Mouse (Mus musculus) liver, postnatal 0 days (tissue): Measurements from ENCODE around the gene Prkcb. TPM values are rescaled to one million over a fixed set of nuclear protein-coding genes. Genes with fewer than 3 reads are reported as not detected.

Source experiments
- ATAC-seq: fragments of 200-750 bp; cut with Nextera tagmentation; 2 replicates; pipeline ENCODE4 v1.8.0; 2017; ENCODE audit warnings: mild to moderate bottlenecking, moderate library complexity
- DNase-seq: peaks from one replicate; pipeline ENCODE4 v3.0.0-alpha.2; 2016
- H3K27ac ChIP-seq: fragments of 300-500 bp; sonication (generic); 2 replicates; pipeline ENCODE4 v1.5.1; 2014; ENCODE audit warnings: antibody characterized with exemption, moderate library complexity, mild to moderate bottlenecking, low read depth
- H3K27me3 ChIP-seq: fragments of 300-500 bp; sonication (generic); 2 replicates; pipeline ENCODE4 v1.6.1; 2014; ENCODE audit warnings: low read length, control low read depth, mixed read lengths; ENCODE audit not compliant: insufficient read depth
- H3K36me3 ChIP-seq: fragments of 300-500 bp; sonication (generic); replicated peaks from 2 replicates; pipeline ENCODE4 v1.6.1; 2014; ENCODE audit warnings: mild to moderate bottlenecking, control low read depth, low read length, moderate library complexity, mixed read lengths; ENCODE audit not compliant: insufficient read depth
- H3K4me1 ChIP-seq: fragments of 300-500 bp; sonication (generic); 2 replicates; pipeline ENCODE4 v1.6.1; 2014; ENCODE audit warnings: antibody characterized with exemption, mild to moderate bottlenecking, control low read depth; ENCODE audit not compliant: insufficient read depth
- H3K4me2 ChIP-seq: fragments of 300-500 bp; sonication (generic); 2 replicates; pipeline ENCODE4 v1.6.1; 2014; ENCODE audit warnings: low read depth, mild to moderate bottlenecking, low read length, moderate library complexity, mixed read lengths
- H3K4me3 ChIP-seq: fragments of 300-500 bp; sonication (generic); 2 replicates; pipeline ENCODE4 v1.5.1; 2014; ENCODE audit warnings: low read depth, low read length
- H3K9ac ChIP-seq: fragments of 300-500 bp; sonication (generic); replicated peaks from 2 replicates; pipeline ENCODE4 v1.6.1; 2014; ENCODE audit warnings: mild to moderate bottlenecking, moderate library complexity
- H3K9me3 ChIP-seq: fragments of 300-500 bp; sonication (generic); 2 replicates; pipeline ENCODE4 v1.6.1; 2016; ENCODE audit warnings: mild to moderate bottlenecking, control low read depth, low read length, mixed read lengths
- CTCF ChIP-seq: sonication (generic); IDR thresholded peaks from 2 replicates; pipeline ENCODE4 v1.5.1; 2016; ENCODE audit warnings: antibody characterized with exemption, low read depth
- EP300 ChIP-seq: IDR thresholded peaks from 2 replicates; pipeline ENCODE4 v1.6.1; 2016; ENCODE audit warnings: antibody characterized with exemption, low read depth, mild to moderate bottlenecking
- WGBS: fragments of 180-500 bp; shearing (Covaris S2); extraction: QIAGEN DNeasy Blood & Tissue Kit; methylation state at CpG from one replicate; pipeline ENCODE4 v1.1.7; 2014; ENCODE audit not compliant: insufficient replicate concordance; 5-methylcytosine and 5-hydroxymethylcytosine counted together
- polyA plus RNA-seq: library from polyadenylated mRNA; unstranded; fragments of >200 nt; fragmentation: Nextera tagmentation; extraction: Ambion mirVana; gene quantifications from 2 replicates; pipeline ENCODE4 v1.2.1, GENCODE M21; 2015

The Prkcb gene
- polyA plus RNA-seq, 1 experiment from 2014 or later, result 8.1 TPM

- no peak overlapping the region for H3K9ac ChIP-seq
- H3K4me2 ChIP-seq, result no peak overlapping the region
- H3K36me3 ChIP-seq, result no peaks in the 10 kb centered on the region
- H3K4me3 ChIP-seq, result no peak overlapping the region
- H3K4me1 ChIP-seq, result no peaks in the 10 kb centered on the region
- ATAC-seq (no peak), DNase-seq (no peak)
- WGBS, result 55% methylated on average over 3 of the region's 3 CpGs
- H3K27me3 ChIP-seq, result no peaks in the 10 kb centered on the region
- TF ChIP-seq EP300, result no peak
- TF ChIP-seq CTCF, result no peak
- no peak overlapping the region for H3K27ac ChIP-seq
- no peaks in the 10 kb centered on the region for H3K9me3 ChIP-seq
Observed at GRCm38 (mm10) chr7:122303988-122304387, 15.4 kb downstream of the Prkcb start.

- Histone ChIP-seq H3K36me3 (no peaks in the 10 kb centered on the region), H3K4me3 (no peak overlapping the region), H3K27me3 (no peaks in the 10 kb centered on the region), H3K4me2 (no peak overlapping the region), H3K9ac (no peak overlapping the region), H3K27ac (no peak overlapping the region), H3K9me3 (no peaks in the 10 kb centered on the region), H3K4me1 (0 out of 2 replicates have a peak, but pooled peaks cover 1% of the 10 kb centered on the region)
- 71% methylated on average over 2 of the region's 2 CpGs for WGBS
- TF ChIP-seq EP300, result no peak
- TF ChIP-seq CTCF, result no peak
- no peak for DNase-seq
- ATAC-seq, result no peak
Observed at GRCm38 (mm10) chr7:122304521-122304920, 16.0 kb downstream of the Prkcb start.

- Histone ChIP-seq H3K4me3 (no peak overlapping the region), H3K27ac (no peak overlapping the region), H3K27me3 (no peaks in the 10 kb centered on the region), H3K4me1 (peaks cover 2% of the 10 kb centered on the region; the same call in 1 of the 2 replicates), H3K9ac (no peak overlapping the region), H3K36me3 (no peaks in the 10 kb centered on the region), H3K4me2 (no peak overlapping the region), H3K9me3 (no peaks in the 10 kb centered on the region)
- DNase-seq (no peak), ATAC-seq (no peak)
- TF ChIP-seq EP300 (no peak), CTCF (no peak)
- 78% methylated on average over 9 of the region's 9 CpGs for WGBS
Observed at GRCm38 (mm10) chr7:122307241-122307640, 18.7 kb downstream of the Prkcb start.

GRCm38 (mm10) chr7:122308661-122309060 is 20.1 kb downstream of the Prkcb start:
- Histone ChIP-seq H3K4me3 (no peak overlapping the region), H3K9ac (no peak overlapping the region), H3K4me1 (peaks cover 2% of the 10 kb centered on the region; the same call in 1 of the 2 replicates), H3K36me3 (no peaks in the 10 kb centered on the region), H3K27me3 (no peaks in the 10 kb centered on the region), H3K9me3 (no peaks in the 10 kb centered on the region), H3K4me2 (no peak overlapping the region), H3K27ac (no peak overlapping the region)
- no peak for DNase-seq
- WGBS, result 80% methylated on average over 5 of the region's 5 CpGs
- TF ChIP-seq CTCF (no peak), EP300 (no peak)
- ATAC-seq, result no peak

GRCm38 (mm10) chr7:122309909-122310725 is 21.6 kb downstream of the Prkcb start:
- 34% methylated on average over 14 of the region's 14 CpGs for WGBS
- no peaks in the 10 kb centered on the region for H3K9me3 ChIP-seq
- H3K27me3 ChIP-seq, result no peaks in the 10 kb centered on the region
- no peak for TF ChIP-seq CTCF
- no peak for TF ChIP-seq EP300
- DNase-seq (no peak), ATAC-seq (no peak; the same call in 1 of the 2 replicates)
- H3K9ac ChIP-seq, result no peak overlapping the region
- H3K4me1 ChIP-seq, result peaks cover 2% of the 10 kb centered on the region; the same call in 1 of the 2 replicates
- H3K4me2 ChIP-seq, result peak overlapping the region; percentile 33
- no peak overlapping the region for H3K4me3 ChIP-seq
- no peaks in the 10 kb centered on the region for H3K36me3 ChIP-seq
- 0 out of 2 replicates have a peak overlapping the region, but pooled peaks have one; percentile 30 for H3K27ac ChIP-seq

- no peaks in the 10 kb centered on the region for H3K9me3 ChIP-seq
- no peak overlapping the region for H3K4me3 ChIP-seq
- no peak for ATAC-seq
- TF ChIP-seq CTCF, result no peak
- TF ChIP-seq EP300, result no peak
- WGBS, result 58% methylated on average over 7 of the region's 7 CpGs
- no peak for DNase-seq
- H3K27me3 ChIP-seq, result no peaks in the 10 kb centered on the region
- no peaks in the 10 kb centered on the region for H3K36me3 ChIP-seq
- H3K4me1 ChIP-seq, result peaks cover 2% of the 10 kb centered on the region; the same call in 1 of the 2 replicates
- 0 out of 2 replicates have a peak overlapping the region, but pooled peaks have one; percentile 30 for H3K27ac ChIP-seq
- H3K4me2 ChIP-seq, result no peak overlapping the region
- H3K9ac ChIP-seq, result no peak overlapping the region
Observed at GRCm38 (mm10) chr7:122310726-122311018, 22.1 kb downstream of the Prkcb start.
